Mouse (Mus musculus) layer of hippocampus, adult 18-20 months (tissue): ENCODE data around the gene Trnau1ap. TPM values are rescaled to one million over a fixed set of nuclear protein-coding genes. Genes with fewer than 3 reads are reported as not detected.

Source experiments
- total RNA-seq, 2 experiments: library from RNA; stranded (reverse); gene quantifications; 2 replicates each; pipeline ENCODE4 v1.2.3; 2021

Gene Trnau1ap
- total RNA-seq, 2 experiments from 2014 or later: 21.9 to 22.0 TPM

Other genes with a start within 250 kb of the Trnau1ap start
- gene Oprd1, start 185.1 kb downstream of the Trnau1ap start, total RNA-seq: 10 to 100 TPM; 11.3 to 12.2 TPM
- gene Ythdf2, start 117.2 kb downstream of the Trnau1ap start, total RNA-seq: 10 to 100 TPM; 48.5 to 48.6 TPM
- gene Gmeb1, start 67.9 kb downstream of the Trnau1ap start, total RNA-seq: 10 to 100 TPM; 21.4 to 23.4 TPM
- gene Taf12, start 55.2 kb downstream of the Trnau1ap start, total RNA-seq: 10 to 100 TPM; 25.1 to 26.7 TPM
- gene Rab42, start 26.2 kb downstream of the Trnau1ap start, total RNA-seq: 1 to 10 TPM; 1.2 to 2.5 TPM
- 10 to 100 TPM in 1 of 2 experiments, 1 to 10 TPM in 1; 9.8 to 12.3 TPM for gene Rcc1, start 24.1 kb upstream of the Trnau1ap start, total RNA-seq
- gene Phactr4, start 93.0 kb upstream of the Trnau1ap start, total RNA-seq: 10 to 100 TPM; 10.7 to 12.4 TPM
- gene Med18, start 134.4 kb upstream of the Trnau1ap start, total RNA-seq: 1 to 10 TPM; 7.9 to 9.7 TPM
- 10 to 100 TPM; 14.4 to 16.8 TPM for gene Sesn2, start 181.0 kb upstream of the Trnau1ap start, total RNA-seq
- 100 to 1,000 TPM; 426 to 434 TPM for gene Atpif1, start 204.1 kb upstream of the Trnau1ap start, total RNA-seq
- gene Dnajc8, start 206.0 kb upstream of the Trnau1ap start, total RNA-seq: 10 to 100 TPM; 87.9 to 92.5 TPM
- 1 to 10 TPM; 1.3 to 1.5 TPM for gene Ptafr, start 234.5 kb upstream of the Trnau1ap start, total RNA-seq